Mouse (Mus musculus): ENCODE measurements around the gene Ghrhr.

DNA sequence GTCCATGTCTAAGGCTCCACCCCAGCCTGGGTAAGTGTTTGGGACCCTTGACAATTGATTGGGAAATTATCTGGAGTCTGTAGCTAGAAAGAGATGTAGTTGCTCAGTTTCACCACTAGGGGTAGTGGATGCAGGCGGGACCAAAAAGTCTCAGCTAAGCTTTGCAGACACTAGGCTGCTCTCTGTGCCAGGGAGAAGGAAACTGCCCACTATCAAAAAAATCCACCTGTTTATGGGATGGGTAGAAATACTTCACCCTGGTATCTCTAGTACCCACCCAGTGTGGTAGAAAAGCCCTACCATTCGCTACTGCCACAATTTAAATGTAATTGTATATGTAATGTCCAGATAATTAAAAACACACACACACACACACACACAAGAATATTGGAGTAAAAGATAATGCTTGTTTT is 17.4 kb upstream of the Ghrhr start:
- TF ChIP-seq CTCF (IDR thresholded peaks at IDR 0.05; ENCODE audit: low read depth, low read length) (peak; percentile 51; the same call in 1 of the 2 replicates), POLR2A (IDR thresholded peaks at IDR 0.05; ENCODE audit: extremely low read depth, insufficient read depth, low read length) (no peak)
